Mouse (Mus musculus) adrenal gland, adult (tissue): ENCODE data around the gene Chn1.
"Not testable (repeated sequence)": the region's sequence is repeated elsewhere in the genome, so short reads cannot be mapped to it uniquely, and the experiment has no call there.

Experiments
- DNase-seq, 2 experiments: peaks; one replicate each; pipeline ENCODE4 v3.0.0; 2022 to 2023; ENCODE audit warnings: low spot score in 1 of 2; ENCODE audit not compliant: inconsistent age in 2 of 2

Chn1 gene

GRCm38 (mm10) chr2:73774786-73775682 is at the start of gene Chn1:
Gene Chn1, minus strand, starts transcription at chr2:73775346.
- DNase-seq = peak; percentile 64 to 86

GRCm38 (mm10) chr2:73818742-73819141 is 43.6 kb upstream of the Chn1 start:
- peak in 1 of 2 experiments; percentile 4 for DNase-seq

GRCm38 (mm10) chr2:73807609-73808008 is 32.5 kb upstream of the Chn1 start:
- DNase-seq = no peak

GRCm38 (mm10) chr2:73800127-73800526 is 25.0 kb upstream of the Chn1 start:
- not testable (repeated sequence) for DNase-seq

- no peak for DNase-seq
Measured at GRCm38 (mm10) chr2:73798786-73799185, 23.6 kb upstream of the Chn1 start.

- no peak for DNase-seq
Measured at GRCm38 (mm10) chr2:73798136-73798535, 23.0 kb upstream of the Chn1 start.

GRCm38 (mm10) chr2:73791846-73792630 is 16.9 kb upstream of the Chn1 start:
- DNase-seq = peak in 1 of 2 experiments; percentile 27

GRCm38 (mm10) chr2:73790332-73790731 is 15.2 kb upstream of the Chn1 start:
- peak in 1 of 2 experiments; percentile 35 for DNase-seq

- no peak for DNase-seq
Measured at GRCm38 (mm10) chr2:73788395-73788794, 13.2 kb upstream of the Chn1 start.

GRCm38 (mm10) chr2:73782371-73782905 is 7.3 kb upstream of the Chn1 start:
- DNase-seq = no peak

GRCm38 (mm10) chr2:73780321-73781010 is 5.3 kb upstream of the Chn1 start:
- DNase-seq = no peak

GRCm38 (mm10) chr2:73779796-73780195 is 4.7 kb upstream of the Chn1 start:
- DNase-seq = no peak

GRCm38 (mm10) chr2:73779016-73779595 is 4.0 kb upstream of the Chn1 start:
- no peak for DNase-seq

- no peak for DNase-seq
Measured at GRCm38 (mm10) chr2:73776936-73777335, 1.8 kb upstream of the Chn1 start.

GRCm38 (mm10) chr2:73775683-73776310 is 651 bp upstream of the Chn1 start:
- peak in 1 of 2 experiments; percentile 48 for DNase-seq

GRCm38 (mm10) chr2:73772945-73773344 is 2.2 kb downstream of the Chn1 start:
- no peak for DNase-seq

GRCm38 (mm10) chr2:73768669-73769068 is 6.5 kb downstream of the Chn1 start:
- no peak for DNase-seq

GRCm38 (mm10) chr2:73763541-73763940 is 11.6 kb downstream of the Chn1 start:
- no peak for DNase-seq

- no peak for DNase-seq
Measured at GRCm38 (mm10) chr2:73759899-73760298, 15.2 kb downstream of the Chn1 start.

GRCm38 (mm10) chr2:73759027-73759426 is 16.1 kb downstream of the Chn1 start:
- DNase-seq = no peak
